Mouse (Mus musculus) midbrain, embryonic 12.5 days (tissue): Measurements from ENCODE around the gene Hoxb7. TPM values are rescaled to one million over a fixed set of nuclear protein-coding genes. Genes with fewer than 3 reads are reported as not detected.

ENCODE experiments used
- ATAC-seq: fragments of 200-750 bp; cut with Nextera tagmentation; 2 replicates; pipeline ENCODE4 v1.8.0; 2017; ENCODE audit warnings: low read depth, moderate TSS enrichment, moderate library complexity; ENCODE audit not compliant: low FRiP score
- H3K27ac ChIP-seq: fragments of 300-500 bp; sonication (generic); replicated peaks from 2 replicates; pipeline ENCODE4 v1.5.1; 2016; ENCODE audit warnings: mild to moderate bottlenecking
- H3K27me3 ChIP-seq: fragments of 300-500 bp; sonication (generic); 2 replicates; pipeline ENCODE4 v1.6.1; 2016; ENCODE audit warnings: mild to moderate bottlenecking
- H3K36me3 ChIP-seq: fragments of 300-500 bp; sonication (generic); 2 replicates; pipeline ENCODE4 v1.6.1; 2016
- H3K4me1 ChIP-seq: fragments of 300-500 bp; sonication (generic); 2 replicates; pipeline ENCODE4 v1.6.1; 2016
- H3K4me2 ChIP-seq: fragments of 300-500 bp; sonication (generic); replicated peaks from 2 replicates; pipeline ENCODE4 v1.6.1; 2016; ENCODE audit warnings: mild to moderate bottlenecking, moderate library complexity
- H3K4me3 ChIP-seq: fragments of 300-500 bp; sonication (generic); 2 replicates; pipeline ENCODE4 v1.5.1; 2016; ENCODE audit warnings: mild to moderate bottlenecking
- H3K9ac ChIP-seq: fragments of 300-500 bp; sonication (generic); replicated peaks from 2 replicates; pipeline ENCODE4 v1.6.1; 2016; ENCODE audit warnings: mild to moderate bottlenecking, moderate library complexity
- H3K9me3 ChIP-seq: fragments of 300-500 bp; sonication (generic); 2 replicates; pipeline ENCODE4 v1.6.1; 2016; ENCODE audit warnings: mild to moderate bottlenecking
- WGBS: fragments of 180-500 bp; shearing (Covaris S2); methylation state at CpG from one replicate; pipeline ENCODE4 v1.1.7; 2016; 5-methylcytosine and 5-hydroxymethylcytosine counted together
- polyA plus RNA-seq: library from polyadenylated mRNA; unstranded; fragments of >200 nt; fragmentation: Nextera tagmentation; extraction: Ambion mirVana; gene quantifications from 2 replicates; pipeline ENCODE4 v1.2.1, GENCODE M21; 2016

The Hoxb7 gene
- polyA plus RNA-seq, 1 experiment from 2014 or later = not detected

- 0 out of 2 replicates have a peak overlapping the region, but pooled peaks have one; percentile 15 for H3K9ac ChIP-seq
- H3K36me3 ChIP-seq = no peaks in the 10 kb centered on the region
- peak overlapping the region; percentile 35 for H3K4me3 ChIP-seq
- H3K4me2 ChIP-seq = peak overlapping the region; percentile 52
- H3K27ac ChIP-seq = no peak overlapping the region
- no peaks in the 10 kb centered on the region for H3K9me3 ChIP-seq
- H3K27me3 ChIP-seq = peaks cover 100% of the 10 kb centered on the region
- under 1% methylated on average over 34 of the region's 45 CpGs for WGBS
- ATAC-seq = no peak
- peaks cover 9% of the 10 kb centered on the region for H3K4me1 ChIP-seq
These were observed 32.1 kb downstream of the Hoxb7 start for GRCm38 (mm10) chr11:96318368-96319070.

DNA sequence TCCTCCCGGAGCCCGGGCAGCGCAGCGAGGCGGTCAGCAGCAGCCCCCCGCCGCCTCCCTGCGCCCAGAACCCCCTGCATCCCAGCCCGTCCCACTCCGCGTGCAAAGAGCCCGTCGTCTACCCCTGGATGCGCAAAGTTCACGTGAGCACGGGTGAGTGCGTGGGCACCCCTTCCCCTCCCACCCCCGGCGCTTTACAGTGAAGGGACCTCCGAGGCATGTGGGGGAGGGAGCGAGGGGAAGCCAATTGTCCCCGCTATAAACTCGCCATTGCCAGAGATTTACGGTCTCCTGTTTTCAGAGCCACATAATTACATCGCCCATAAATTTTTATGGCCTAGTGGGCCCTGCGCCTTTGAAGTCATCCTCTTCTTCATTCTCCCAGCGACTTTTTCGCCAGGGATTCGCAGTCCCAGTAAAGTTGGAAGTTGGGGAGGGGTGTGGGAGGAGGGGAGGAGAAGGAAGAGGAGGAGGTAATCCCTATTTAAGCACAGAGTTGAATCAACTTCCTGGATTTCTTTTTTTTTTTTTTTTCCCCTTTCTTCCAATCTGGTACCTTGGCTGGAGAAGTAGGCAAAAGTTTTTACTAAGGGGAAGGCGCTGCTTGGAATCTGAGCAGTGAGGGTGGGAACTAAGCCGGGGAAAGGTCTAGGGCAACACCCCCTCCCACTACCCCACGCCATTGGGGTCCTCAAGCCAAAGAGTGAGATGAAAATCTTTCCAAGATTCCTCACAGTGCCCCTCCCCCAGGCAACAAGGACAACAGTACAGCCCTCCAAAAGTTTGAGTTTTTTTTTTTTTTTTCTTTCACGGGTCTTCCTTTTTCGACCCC is 32.9 kb downstream of the Hoxb7 start:
- Histone ChIP-seq H3K9ac (0 out of 2 replicates have a peak overlapping the region, but pooled peaks have one; percentile 15), H3K4me3 (peak overlapping the region; percentile 35), H3K36me3 (no peaks in the 10 kb centered on the region), H3K4me2 (peak overlapping the region; percentile 52), H3K9me3 (no peaks in the 10 kb centered on the region), H3K4me1 (peaks cover 9% of the 10 kb centered on the region), H3K27me3 (peaks cover 100% of the 10 kb centered on the region), H3K27ac (no peak overlapping the region)
- under 1% methylated on average over 32 of the region's 34 CpGs for WGBS
- ATAC-seq = no peak

DNA sequence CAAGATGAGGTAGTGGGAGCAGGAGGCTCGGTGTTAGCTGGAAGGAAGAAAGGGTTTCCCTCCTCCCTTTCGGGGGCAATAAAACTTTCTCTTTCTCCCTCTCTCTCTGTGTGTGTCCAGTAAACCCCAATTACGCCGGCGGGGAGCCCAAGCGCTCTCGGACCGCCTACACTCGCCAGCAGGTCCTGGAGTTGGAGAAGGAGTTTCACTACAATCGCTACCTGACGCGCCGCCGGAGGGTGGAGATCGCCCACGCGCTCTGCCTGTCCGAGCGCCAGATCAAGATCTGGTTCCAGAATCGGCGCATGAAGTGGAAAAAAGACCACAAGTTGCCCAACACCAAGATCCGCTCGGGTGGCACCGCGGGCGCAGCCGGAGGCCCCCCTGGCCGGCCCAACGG is 33.5 kb downstream of the Hoxb7 start:
- Histone ChIP-seq H3K27me3 (peaks cover 100% of the 10 kb centered on the region), H3K4me1 (peaks cover 9% of the 10 kb centered on the region), H3K4me3 (no peak overlapping the region), H3K4me2 (no peak overlapping the region), H3K27ac (no peak overlapping the region), H3K9me3 (no peaks in the 10 kb centered on the region), H3K9ac (no peak overlapping the region), H3K36me3 (no peaks in the 10 kb centered on the region)
- WGBS = under 1% methylated on average over 28 of the region's 29 CpGs
- ATAC-seq = no peak

DNA sequence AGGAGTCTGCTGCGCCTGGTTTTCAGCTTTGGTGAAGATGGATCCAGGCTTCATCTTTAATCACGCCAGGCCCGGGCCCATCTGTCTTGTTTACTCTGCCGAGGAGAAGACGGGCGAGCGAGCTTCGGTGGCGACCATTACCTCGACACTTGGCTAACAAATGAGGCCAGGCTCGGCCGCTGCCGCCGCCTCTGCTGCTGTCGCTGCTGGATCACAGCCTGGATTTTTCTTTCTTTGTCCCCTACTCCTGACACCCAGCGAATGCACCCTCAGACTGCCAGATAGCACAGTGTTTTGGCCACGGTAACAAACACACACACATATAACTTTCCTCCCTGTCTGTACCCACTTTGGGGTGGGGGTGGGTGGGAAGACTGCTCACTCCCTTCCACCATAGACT is 34.3 kb downstream of the Hoxb7 start:
- H3K27me3 ChIP-seq = peaks cover 100% of the 10 kb centered on the region
- WGBS = 2% methylated on average over 17 of the region's 17 CpGs
- peaks cover 9% of the 10 kb centered on the region for H3K4me1 ChIP-seq
- no peak for ATAC-seq
- H3K4me3 ChIP-seq = no peak overlapping the region
- no peaks in the 10 kb centered on the region for H3K9me3 ChIP-seq
- H3K9ac ChIP-seq = no peak overlapping the region
- H3K36me3 ChIP-seq = no peaks in the 10 kb centered on the region
- no peak overlapping the region for H3K4me2 ChIP-seq
- H3K27ac ChIP-seq = no peak overlapping the region

DNA sequence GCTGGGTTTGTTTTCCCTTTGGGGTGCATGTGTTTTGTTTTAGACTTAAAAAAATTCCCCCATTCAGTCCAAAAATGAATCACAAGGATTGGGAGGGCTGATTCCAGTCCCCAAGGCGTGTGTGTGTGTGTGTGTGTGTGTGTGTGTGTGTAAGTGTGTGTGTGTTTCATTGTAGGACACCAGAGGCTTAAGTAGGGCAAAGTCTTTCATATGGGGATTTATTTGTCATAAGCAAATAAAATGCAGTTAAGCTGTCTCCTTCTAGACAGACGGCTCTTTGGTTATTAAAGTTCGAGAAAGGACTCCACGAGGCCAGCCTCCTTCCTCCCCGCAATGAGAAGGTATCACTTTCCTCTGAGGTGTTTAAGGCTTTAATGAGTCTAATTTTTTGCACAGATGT is 35.4 kb downstream of the Hoxb7 start:
- no peak for ATAC-seq
- Histone ChIP-seq H3K9me3 (no peaks in the 10 kb centered on the region), H3K9ac (no peak overlapping the region), H3K4me2 (no peak overlapping the region), H3K4me3 (no peak overlapping the region), H3K4me1 (peaks cover 9% of the 10 kb centered on the region), H3K36me3 (no peaks in the 10 kb centered on the region), H3K27me3 (peaks cover 100% of the 10 kb centered on the region), H3K27ac (no peak overlapping the region)
- 6% methylated on average over 5 of the region's 5 CpGs for WGBS

- Histone ChIP-seq H3K4me1 (peaks cover 9% of the 10 kb centered on the region), H3K27ac (no peak overlapping the region), H3K4me2 (no peak overlapping the region)
These were observed 36.3 kb downstream of the Hoxb7 start for GRCm38 (mm10) chr11:96322738-96323137.

GRCm38 (mm10) chr11:96323154-96323553 is 36.7 kb downstream of the Hoxb7 start, which contains the start of gene Hoxb3:
Gene Hoxb3, plus strand, starts transcription at chr11:96323326.
- no peak within 1 kb of the TSS for H3K27ac ChIP-seq

More at GRCm38 (mm10) chr11:96322738-96323137, 36.3 kb downstream of the Hoxb7 start:
- H3K27me3 ChIP-seq = peaks cover 100% of the 10 kb centered on the region
- no peaks in the 10 kb centered on the region for H3K36me3 ChIP-seq
- ATAC-seq = no peak
- no peak overlapping the region for H3K4me3 ChIP-seq
- H3K9ac ChIP-seq = no peak overlapping the region
- 7% methylated on average over 6 of the region's 6 CpGs for WGBS
- H3K9me3 ChIP-seq = no peaks in the 10 kb centered on the region

GRCm38 (mm10) chr11:96324125-96324524 is 37.7 kb downstream of the Hoxb7 start:
- under 1% methylated on average over 5 of the region's 5 CpGs for WGBS
- Histone ChIP-seq H3K27me3 (peaks cover 100% of the 10 kb centered on the region), H3K27ac (no peak overlapping the region), H3K4me2 (no peak overlapping the region), H3K36me3 (no peaks in the 10 kb centered on the region), H3K9ac (no peak overlapping the region), H3K9me3 (no peaks in the 10 kb centered on the region), H3K4me1 (0 out of 2 replicates have a peak, but pooled peaks cover under 1% of the 10 kb centered on the region), H3K4me3 (no peak overlapping the region)
- ATAC-seq = no peak

More at GRCm38 (mm10) chr11:96323154-96323553, 36.7 kb downstream of the Hoxb7 start, which contains the start of gene Hoxb3:
- 3% methylated on average over 10 of the region's 10 CpGs for WGBS
- Histone ChIP-seq H3K9ac (no peak within 1 kb of the TSS), H3K4me2 (no peak within 1 kb of the TSS), H3K4me3 (no peak within 1 kb of the TSS), H3K36me3 (no peaks in the 10 kb centered on the region), H3K9me3 (no peaks in the 10 kb centered on the region), H3K27me3 (peaks cover 100% of the 10 kb centered on the region), H3K4me1 (peaks cover 9% of the 10 kb centered on the region)
- no peak for ATAC-seq

GRCm38 (mm10) chr11:96324965-96325364 is 38.5 kb downstream of the Hoxb7 start:
- 2% methylated on average over 8 of the region's 8 CpGs for WGBS
- Histone ChIP-seq H3K4me2 (no peak overlapping the region), H3K27ac (no peak overlapping the region), H3K27me3 (peaks cover 100% of the 10 kb centered on the region), H3K36me3 (no peaks in the 10 kb centered on the region), H3K9me3 (no peaks in the 10 kb centered on the region), H3K4me3 (no peak overlapping the region), H3K4me1 (no peaks in the 10 kb centered on the region), H3K9ac (no peak overlapping the region)
- ATAC-seq = no peak

GRCm38 (mm10) chr11:96325747-96326212 is 39.4 kb downstream of the Hoxb7 start:
- H3K4me3 ChIP-seq = no peak overlapping the region
- peaks cover 100% of the 10 kb centered on the region for H3K27me3 ChIP-seq
- no peak for ATAC-seq
- no peak overlapping the region for H3K9ac ChIP-seq
- H3K27ac ChIP-seq = no peak overlapping the region
- H3K9me3 ChIP-seq = no peaks in the 10 kb centered on the region
- no peaks in the 10 kb centered on the region for H3K36me3 ChIP-seq
- H3K4me2 ChIP-seq = no peak overlapping the region
- no peaks in the 10 kb centered on the region for H3K4me1 ChIP-seq
- 2% methylated on average over 22 of the region's 22 CpGs for WGBS

DNA sequence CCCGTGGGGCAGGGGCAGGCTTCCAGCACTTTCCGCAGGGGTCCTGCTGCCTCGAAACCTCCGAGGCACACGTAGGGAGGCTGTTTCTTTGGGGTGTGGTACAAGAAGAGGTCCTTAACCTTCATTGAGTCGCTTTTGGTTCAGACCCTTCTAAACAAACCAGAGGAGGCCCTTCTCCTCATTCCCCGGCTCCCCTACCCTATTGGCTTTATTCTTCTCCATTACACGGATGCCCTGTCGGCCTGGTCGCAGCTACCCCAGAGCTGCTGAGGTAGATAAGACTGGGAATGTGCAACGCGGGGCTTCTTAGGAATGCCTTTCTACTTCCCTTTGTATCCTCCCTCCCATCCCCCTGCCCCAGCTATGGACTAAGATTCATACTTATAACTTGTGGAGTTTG is 40.3 kb downstream of the Hoxb7 start:
- peaks cover 100% of the 10 kb centered on the region for H3K27me3 ChIP-seq
- no peaks in the 10 kb centered on the region for H3K4me1 ChIP-seq
- no peak overlapping the region for H3K9ac ChIP-seq
- ATAC-seq = no peak
- 2% methylated on average over 12 of the region's 12 CpGs for WGBS
- no peak overlapping the region for H3K4me2 ChIP-seq
- no peak overlapping the region for H3K4me3 ChIP-seq
- no peaks in the 10 kb centered on the region for H3K9me3 ChIP-seq
- H3K36me3 ChIP-seq = no peaks in the 10 kb centered on the region
- H3K27ac ChIP-seq = no peak overlapping the region

DNA sequence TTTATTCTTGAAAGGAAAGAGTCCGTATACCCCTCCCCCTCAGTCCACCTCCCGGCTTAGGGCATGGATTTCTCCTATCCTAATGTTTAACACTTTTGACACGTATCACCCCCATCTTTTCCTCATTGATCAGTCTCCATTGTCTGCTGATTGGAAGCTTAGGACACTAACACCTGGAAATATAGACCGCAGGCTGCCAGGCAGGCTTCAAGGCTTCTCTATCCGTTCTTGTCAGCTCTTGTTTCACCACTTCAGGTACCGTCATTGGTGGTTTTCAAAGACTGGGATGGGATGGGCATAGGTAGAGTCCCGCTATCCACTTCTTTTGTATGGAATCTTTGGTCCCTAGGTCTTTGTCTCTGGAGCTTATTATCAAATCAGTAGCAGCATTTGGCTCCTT is 40.7 kb downstream of the Hoxb7 start:
- Histone ChIP-seq H3K4me1 (no peaks in the 10 kb centered on the region), H3K27ac (no peak overlapping the region), H3K36me3 (no peaks in the 10 kb centered on the region), H3K27me3 (peaks cover 100% of the 10 kb centered on the region), H3K9ac (no peak overlapping the region), H3K9me3 (no peaks in the 10 kb centered on the region), H3K4me2 (no peak overlapping the region), H3K4me3 (no peak overlapping the region)
- 2% methylated on average over 7 of the region's 7 CpGs for WGBS
- no peak for ATAC-seq
